Mouse (Mus musculus) A20 (cell line): Measurements from ENCODE around the gene Gm6803.
A peak's percentile ranks its signal among the peaks of the same experiment; 100 is the strongest.
"Not testable (repeated sequence)": the region's sequence is repeated elsewhere in the genome, so short reads cannot be mapped to it uniquely, and the experiment has no call there.

Source experiments
- DNase-seq: peaks from one replicate; pipeline ENCODE4 v3.0.0-alpha.2; 2011; ENCODE audit warnings: low read depth, low spot score

Gm6803 gene

DNA sequence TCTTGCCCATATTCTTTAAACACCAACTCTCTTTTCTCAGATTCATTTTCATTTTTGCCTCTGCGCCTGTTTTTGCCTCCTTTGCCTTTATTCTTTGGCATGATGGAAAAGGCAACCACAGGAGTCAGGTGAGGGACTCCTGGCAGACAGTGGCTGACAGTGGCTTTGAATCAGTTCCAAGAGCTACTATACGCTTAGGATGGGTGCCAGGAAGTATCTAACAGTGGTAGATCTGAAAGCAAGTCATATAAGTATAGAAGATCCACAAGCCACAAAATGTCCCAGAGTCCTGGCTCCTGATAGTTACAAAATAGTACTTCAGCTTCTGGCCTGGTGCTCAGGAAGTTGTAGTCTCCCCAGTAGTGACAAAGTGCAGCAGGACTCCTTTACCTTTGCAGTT lies at the start of gene Gm6803:
Gene Gm6803 (minus strand): TSS at position 101 of the 400 bp plus-strand sequence.
- DNase-seq, result not testable (repeated sequence)

DNA sequence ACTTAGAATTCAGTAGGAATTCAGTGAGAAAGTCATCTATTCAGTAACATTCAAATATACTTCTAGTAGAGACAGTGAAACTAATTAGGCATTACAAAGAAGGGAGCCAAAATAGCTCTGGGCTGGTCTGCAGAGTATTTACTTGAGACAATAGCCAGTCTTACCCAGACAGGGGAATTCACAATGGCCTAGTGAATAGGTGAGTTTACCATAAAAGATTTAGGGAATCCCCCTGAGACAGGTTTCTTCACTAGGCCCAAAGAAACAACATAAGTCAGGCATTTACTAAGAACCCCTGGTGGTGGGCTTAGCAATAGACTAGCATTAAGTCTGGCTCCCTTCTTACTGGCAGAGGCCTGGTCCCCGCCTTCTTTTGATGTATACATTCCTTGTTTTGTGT lies 26.7 kb upstream of the Gm6803 start:
- DNase-seq, result not testable (repeated sequence)

DNA sequence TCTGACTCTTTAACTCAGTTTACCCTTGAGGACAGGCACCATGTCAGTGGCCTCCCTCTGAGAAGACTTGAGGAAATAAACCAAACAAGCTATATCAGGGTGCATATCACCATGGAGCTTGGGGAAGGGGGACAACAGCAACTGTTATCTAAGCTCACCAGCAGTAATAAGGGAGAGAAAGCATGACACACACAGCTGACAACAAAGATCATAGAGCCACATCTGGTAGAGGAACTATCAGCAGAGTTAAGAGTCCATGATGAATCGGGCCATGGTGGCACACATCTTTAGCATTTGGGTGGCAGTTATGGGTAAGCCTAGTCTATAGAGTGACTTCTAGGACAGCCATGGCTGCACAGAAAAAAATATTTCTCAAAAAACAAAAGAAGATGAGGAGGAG lies 21.1 kb upstream of the Gm6803 start:
- DNase-seq, result not testable (repeated sequence)

DNA sequence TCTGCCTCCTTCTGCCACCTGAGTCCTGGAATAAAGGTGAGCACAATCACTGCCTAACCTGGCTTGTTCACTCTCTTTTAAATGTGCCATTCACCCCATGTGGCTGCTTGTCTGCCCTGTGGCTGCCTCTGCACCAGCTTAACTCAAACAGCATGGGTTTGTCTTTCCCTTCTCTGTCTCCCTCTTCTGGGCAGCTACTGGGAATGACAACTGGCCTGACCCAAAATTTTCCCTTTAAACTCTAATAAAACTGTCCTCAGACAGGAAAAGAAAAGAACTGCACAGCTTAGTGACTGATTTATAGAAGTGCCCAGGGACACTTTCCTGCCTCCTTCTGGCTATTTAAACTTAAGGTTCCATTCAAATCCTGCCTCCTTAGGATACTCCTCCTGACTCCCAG lies 20.5 kb upstream of the Gm6803 start:
- DNase-seq, result not testable (repeated sequence)

DNA sequence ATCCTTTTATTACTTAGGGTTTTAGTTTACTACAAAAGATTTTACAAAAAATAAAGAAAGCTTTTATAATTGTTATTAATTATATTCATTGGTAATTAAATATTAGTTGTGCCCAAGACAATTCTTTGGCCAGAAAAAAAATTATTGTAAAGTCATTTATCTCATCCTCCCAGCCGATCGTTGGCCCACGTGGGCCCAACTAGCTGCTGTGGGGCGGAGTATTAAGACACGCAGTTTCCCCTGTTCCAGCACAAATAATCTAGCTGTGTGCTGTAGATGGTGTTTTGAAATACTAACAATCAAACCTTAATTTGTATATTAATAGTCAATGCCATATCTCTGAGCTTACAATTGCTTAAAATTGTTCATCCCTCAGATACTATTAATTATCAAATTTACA lies 13.7 kb upstream of the Gm6803 start:
- not testable (repeated sequence) for DNase-seq

DNA sequence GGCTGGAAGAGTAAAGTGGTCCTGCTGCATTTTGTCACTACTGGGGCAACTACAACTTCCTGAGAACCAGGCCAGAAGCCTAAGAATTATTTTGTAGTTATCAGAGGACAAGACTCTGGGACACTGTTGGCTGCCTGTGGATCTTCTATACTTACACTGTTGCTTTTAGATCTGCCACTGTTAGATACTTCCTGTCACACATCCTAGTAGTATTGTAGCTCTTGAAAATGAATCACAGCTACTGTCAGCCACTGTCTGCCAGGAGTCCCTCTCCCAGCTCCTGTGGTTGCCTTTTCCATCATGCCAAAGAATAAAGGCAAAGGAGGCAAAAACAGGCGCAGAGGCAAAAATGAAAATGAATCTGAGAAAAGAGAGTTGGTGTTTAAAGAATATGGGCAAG lies 8.1 kb upstream of the Gm6803 start, which contains the start of gene Gm2056:
Gene Gm2056 (plus strand): TSS at position 301 of the 400 bp plus-strand sequence.
- not testable (repeated sequence) for DNase-seq

DNA sequence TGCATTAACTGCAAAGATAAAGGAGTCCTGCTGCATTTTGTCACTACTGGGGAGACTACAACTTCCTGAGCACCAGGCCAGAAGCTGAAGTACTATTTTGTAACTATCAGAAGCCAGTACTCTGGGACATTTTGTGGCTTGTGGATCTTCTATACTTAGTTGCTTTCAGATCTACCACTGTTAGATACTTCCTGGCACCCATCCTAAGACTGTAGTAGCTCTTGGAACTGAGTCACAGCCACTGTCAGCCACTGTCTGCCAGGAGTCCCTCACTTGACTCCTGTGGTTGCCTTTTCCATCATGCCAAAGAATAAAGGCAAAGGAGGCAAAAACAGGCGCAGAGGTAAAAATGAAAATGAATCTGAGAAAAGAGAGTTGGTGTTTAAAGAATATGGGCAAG lies 7.0 kb downstream of the Gm6803 start, which contains the start of gene Gm2075:
Gene Gm2075 (plus strand): TSS at position 301 of the 400 bp plus-strand sequence.
- not testable (repeated sequence) for DNase-seq

DNA sequence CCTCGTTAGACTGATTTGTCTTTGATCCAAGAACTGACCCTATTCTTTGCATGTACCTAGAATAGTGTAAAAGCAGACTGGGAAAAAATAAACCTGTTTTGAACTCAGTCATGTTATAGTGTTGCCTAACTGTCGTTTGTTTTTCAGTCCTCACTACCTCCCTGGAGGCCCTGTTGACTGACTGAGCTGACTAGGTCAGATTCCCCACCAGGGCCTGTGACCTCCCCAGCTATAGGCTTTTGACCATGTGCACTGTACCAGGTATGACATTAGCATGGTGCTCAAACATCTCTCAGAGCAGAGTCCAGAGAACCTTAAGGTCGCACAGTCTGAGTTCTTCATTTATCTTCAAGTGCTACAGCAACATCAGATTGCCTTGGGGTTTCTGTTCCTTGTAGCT lies 14.5 kb downstream of the Gm6803 start:
- DNase-seq, result not testable (repeated sequence)

DNA sequence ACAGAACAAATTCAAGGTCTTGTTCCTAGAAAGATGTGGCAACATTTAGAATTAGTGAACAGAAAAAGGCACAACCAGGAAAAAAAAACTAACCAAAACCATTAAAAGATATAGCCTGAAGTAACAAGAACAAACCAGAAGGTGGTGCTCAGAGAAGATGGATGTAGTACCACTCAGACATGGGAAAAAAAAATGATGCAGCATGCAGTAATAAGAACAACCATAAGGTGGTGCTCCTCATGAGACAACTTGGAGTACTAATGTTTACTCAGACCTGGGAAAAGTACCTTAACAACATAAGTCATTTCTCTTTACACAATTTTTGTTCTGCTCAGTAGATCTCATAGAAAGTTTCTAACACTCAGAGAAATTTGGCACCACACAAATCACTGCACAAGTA lies 34.6 kb downstream of the Gm6803 start:
- peak; percentile 1 for DNase-seq
